Mouse (Mus musculus) heart, embryonic 15.5 days (tissue): ENCODE data around the gene Cd99l2. TPM values are rescaled to one million over a fixed set of nuclear protein-coding genes. Genes with fewer than 3 reads are reported as not detected.

ENCODE experiments used
- microRNA-seq: library from miRNA; unstranded; fragments of <30 nt; microRNA quantifications from one replicate; pipeline ENCODE4, GENCODE M21; 2016
- polyA plus RNA-seq: library from polyadenylated mRNA; unstranded; fragments of >200 nt; fragmentation: Nextera tagmentation; extraction: Ambion mirVana; gene quantifications from 2 replicates; pipeline ENCODE4 v1.2.1, GENCODE M21; 2015

Cd99l2 gene
- polyA plus RNA-seq, 1 experiment from 2014 or later, result 30.1 TPM

Small RNA genes within 50 kb of the gene (microRNA-seq; reads per million reads assigned to microRNA genes)
- gene Gm23945, result not detected

Other genes with a start within 250 kb of the Cd99l2 start
- gene Mtmr1, start 128.1 kb downstream of the Cd99l2 start, polyA plus RNA-seq, result 10.8 and 10.9 TPM in 2 replicates
- gene Hmgb3, start 63.1 kb upstream of the Cd99l2 start, polyA plus RNA-seq, result 155 and 156 TPM in 2 replicates
- gene Gpr50, start 170.8 kb upstream of the Cd99l2 start, polyA plus RNA-seq, result 0.25 and 0.26 TPM in 2 replicates